Mouse (Mus musculus) testis, postnatal 14 days (tissue): ENCODE data around the gene C2cd4c.

Experiments used
- DNase-seq: peaks from one replicate; pipeline ENCODE4 v3.0.0; 2021; ENCODE audit warnings: low spot score

The C2cd4c gene

GRCm38 (mm10) chr10:79612192-79613135 lies 1.4 kb downstream of the C2cd4c start:
- DNase-seq: no peak

DNA sequence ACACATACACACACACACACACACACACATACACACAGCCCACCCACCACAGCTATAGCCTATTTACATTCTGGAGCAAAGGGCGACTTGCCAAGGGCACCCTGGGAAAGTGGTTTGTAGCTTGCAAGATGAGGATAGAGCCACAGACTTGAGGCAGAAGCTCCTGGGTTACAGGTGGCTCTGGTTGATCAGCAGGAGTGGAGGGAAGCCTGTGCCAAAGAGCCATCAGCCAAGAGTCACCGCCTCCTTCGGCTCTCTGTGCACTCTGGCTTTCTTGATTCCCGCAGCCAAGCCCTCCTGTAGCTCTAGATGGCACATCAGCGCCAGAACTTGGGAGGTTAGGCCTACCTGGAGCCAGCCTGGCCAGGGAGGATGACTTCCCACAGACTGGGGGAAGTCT lies 2.5 kb downstream of the C2cd4c start:
- DNase-seq: no peak

GRCm38 (mm10) chr10:79609276-79609675 lies 4.5 kb downstream of the C2cd4c start:
- DNase-seq: no peak

- no peak for DNase-seq
These were observed 5.9 kb downstream of the C2cd4c start for GRCm38 (mm10) chr10:79607892-79608291.

GRCm38 (mm10) chr10:79606537-79606936 lies 7.3 kb downstream of the C2cd4c start:
- DNase-seq: no peak

GRCm38 (mm10) chr10:79597936-79598230 lies 15.9 kb downstream of the C2cd4c start:
- DNase-seq: no peak

DNA sequence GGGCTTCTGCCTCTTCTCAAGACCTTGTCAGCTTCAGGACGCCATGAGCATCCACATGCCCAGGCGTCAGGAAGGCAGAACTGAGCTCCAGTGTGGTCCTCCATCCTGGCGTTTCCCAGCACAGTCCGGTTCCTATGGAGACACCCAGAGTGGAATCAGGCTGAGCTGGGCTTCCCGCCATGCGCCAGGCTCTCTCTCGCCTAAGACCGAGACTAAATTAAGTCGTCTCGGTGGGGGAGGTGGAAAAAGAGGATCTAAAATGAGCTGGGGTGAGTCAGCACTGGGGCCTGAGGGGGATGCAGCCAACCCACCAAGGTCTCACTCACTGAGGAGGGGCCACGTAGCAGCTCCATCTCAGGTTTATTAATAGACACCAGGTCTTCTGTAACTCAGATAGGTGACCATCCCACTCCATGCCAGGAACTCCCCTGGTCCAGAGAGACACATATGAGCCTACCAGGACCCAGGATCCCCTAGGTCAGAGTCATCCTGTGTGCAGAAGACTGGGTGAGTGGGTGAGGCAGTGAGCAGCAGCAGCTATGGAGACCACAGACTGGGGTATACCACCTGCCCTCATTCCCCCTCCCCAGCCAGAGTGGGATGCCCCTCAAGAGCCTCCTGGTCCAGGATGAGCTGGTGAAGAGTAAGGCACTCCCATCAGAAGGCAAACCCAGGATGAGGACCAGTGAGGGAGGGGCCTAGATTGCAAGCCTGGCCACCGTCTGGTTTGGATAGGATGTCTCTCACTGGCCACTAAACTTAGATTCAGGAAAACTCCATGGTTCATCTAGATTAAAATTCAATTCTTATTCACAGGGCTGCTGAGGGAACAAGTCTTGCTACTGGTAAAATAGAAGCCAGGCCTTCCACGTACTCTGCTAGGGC lies 16.5 kb downstream of the C2cd4c start:
- no peak for DNase-seq

GRCm38 (mm10) chr10:79595590-79595929 lies 18.3 kb downstream of the C2cd4c start:
- DNase-seq: no peak

DNA sequence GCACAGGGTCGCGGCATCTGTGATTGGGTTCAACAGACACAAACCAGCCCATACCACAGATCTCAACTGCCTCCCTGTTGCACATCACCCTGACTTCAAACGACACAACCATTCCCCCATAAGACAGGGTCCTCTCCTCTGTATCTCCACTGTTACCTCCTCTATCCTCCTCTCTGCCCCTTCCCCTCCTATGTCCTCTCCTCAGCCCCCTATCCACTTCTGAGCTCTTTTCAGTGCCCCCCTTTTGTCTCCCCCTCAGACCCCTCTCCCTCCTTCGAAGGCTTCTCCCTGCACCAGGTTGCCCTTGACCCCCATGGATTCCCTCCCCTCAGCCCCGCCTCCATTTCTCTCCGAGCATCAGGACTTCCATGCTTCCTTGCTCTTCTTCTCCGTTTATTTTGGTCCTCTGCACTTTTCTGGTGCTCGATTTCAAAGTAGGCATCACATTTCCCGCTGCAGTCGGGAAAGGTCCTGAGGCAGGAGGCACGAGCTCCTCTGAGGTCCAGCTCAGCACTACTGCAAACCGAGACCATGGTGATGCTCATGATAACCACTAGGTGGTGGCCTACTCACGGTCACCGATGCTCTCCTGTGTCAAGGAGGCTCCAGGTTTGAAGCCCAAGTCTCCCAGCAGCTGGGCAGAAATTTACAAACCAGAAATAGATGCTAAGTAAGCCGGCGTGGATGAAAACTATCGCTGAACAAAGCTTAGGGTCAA lies 18.8 kb downstream of the C2cd4c start:
- peak; percentile 32 for DNase-seq

DNA sequence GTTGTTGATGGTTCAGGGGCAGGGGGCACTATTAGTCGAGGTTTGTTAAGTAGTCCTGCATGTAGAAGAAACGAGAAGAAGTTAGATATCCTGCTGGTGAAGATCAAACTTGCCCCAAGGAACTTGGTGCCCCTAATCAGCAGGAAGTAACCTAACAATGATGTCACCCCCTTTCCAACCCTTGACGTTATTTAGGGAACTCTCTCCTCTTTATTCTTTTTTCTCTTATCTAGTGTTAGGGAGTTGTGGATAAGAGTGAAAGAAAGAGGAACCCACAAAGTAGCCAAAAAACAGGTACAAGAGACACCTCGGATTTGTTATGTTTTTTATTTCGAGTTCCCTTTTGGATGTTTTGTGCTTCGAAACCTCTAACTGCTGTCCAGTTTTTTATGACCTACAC lies 19.7 kb downstream of the C2cd4c start:
- DNase-seq: no peak

DNA sequence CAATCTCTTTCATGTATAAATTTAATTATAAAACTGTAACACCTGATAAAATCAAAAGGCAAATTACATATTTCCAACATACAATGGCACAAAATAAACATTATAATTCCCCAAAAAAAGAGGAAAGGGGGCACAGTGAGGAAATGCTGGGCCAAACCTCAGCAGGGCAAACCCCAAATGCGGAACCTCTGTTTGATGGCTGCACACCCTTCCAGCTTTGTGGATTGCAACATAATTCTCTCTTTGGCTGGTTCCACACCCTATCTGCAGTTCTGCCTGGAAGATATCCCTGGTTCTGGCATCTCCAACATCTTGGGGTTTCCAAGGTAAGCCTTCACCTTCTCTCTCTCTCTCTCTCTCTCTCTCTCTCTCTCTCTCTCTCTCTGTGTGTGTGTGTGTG lies 23.1 kb downstream of the C2cd4c start:
- DNase-seq: no peak

DNA sequence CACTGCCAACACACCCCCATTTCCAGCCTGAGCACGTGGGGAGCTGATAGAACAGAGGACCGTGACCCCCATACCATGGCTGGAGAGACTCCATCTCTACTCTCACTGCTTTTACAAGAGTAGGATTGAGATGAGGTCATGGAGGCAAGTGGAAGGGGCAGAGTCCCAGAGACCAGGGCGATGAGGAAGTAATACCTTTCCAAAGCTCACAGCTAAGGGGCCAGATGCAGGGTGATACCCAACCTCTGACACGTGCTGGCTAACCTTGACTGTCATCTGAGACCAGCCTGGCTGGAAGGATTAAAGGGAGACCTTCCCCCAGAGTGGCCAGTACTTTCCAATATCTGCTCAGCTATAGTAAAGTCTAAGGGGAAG lies 26.1 kb downstream of the C2cd4c start:
- no peak for DNase-seq

DNA sequence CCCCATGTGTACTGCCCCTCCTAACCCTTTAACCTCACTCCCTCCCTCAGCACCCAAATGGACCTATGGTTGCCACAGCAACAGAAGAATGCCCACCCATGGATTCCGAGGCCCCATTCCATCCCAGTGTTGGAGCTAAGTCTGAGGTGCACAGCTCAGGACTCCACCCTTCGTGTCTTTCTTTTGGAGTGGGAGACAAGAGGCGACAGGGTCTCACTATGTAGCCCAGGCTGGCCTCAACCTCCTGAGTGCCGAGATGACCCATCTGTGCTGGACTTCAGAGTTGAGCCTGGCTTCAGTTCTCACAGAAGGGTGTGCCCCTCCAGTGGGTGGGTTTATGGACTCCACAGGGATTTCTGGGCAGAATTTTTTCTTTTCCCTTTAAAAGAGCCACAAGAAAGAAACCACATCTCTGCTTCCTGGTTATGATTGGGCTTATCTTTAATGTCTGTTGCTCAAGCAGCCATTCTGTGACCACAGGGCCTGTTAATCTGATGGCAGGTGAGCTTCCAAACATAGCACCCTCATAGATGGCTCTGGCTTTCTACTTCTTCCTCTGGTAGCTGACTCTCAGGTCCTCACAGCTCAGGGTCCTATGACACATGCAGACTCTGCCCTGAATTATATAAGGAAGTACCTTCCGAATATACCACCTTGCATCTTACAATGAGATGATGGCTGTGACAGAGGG lies 26.6 kb downstream of the C2cd4c start, which contains the start of gene Theg:
Gene Theg (minus strand): TSS at position 271 of the 691 bp plus-strand sequence.
- DNase-seq: no peak

GRCm38 (mm10) chr10:79586243-79586642 lies 27.6 kb downstream of the C2cd4c start:
- no peak for DNase-seq

DNA sequence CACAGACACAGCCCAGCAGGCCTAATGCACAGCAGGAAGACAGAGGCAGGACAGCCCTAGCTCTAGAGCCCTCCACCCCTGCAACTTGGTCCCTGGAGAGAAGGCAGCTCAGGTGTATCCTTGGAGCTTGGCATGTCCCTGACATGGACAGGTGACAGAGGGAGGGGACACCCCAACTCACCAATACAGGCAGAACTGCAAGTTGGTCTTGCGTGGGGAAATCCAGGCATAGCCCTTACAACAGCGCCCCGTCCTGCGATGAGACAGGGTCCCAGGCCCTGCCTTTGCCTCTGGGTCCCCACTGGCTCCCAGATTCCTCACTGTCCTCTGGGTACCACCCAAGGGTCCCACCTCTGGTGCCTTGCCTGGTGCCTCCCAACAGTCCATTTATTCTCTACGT lies 28.1 kb downstream of the C2cd4c start:
- no peak for DNase-seq

GRCm38 (mm10) chr10:79585136-79585535 lies 28.7 kb downstream of the C2cd4c start:
- no peak for DNase-seq

DNA sequence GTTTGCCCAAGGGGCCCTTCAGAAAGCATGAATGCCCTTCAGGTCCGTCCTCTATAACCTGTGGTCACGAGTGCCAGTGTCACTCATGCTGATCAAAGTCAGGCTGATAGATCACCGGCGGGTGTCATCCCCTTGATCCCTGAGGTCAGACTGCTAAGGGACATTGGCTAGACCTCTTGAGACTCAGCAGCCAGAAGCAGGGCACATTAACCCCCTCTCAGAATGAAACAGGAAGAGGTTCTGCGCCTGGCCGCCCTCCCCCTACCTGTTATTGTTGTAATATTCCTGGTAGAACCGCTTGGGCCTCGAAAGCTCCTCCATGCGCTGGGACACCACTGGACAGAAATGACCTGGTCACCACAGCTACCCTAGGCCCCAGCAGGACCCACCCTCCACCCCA lies 29.4 kb downstream of the C2cd4c start:
- no peak for DNase-seq

DNA sequence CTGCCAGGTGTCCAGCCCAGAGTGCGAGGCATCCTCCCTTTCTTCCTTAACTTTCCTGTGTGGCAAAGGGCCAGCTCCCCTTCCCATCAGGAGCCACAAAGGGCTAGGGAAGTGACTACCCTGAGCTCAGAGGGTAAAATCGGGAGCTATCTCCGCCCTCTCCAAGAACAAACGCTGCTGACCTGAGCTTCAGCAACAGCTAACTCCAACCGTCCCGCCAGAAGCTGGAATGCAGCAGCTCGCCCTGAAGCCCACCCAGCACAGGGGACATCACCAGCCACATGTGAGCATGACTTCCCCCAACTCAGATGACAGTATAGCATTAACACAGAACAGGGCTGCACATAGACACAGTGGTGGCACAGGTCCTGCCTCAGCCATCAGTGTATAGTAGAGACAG lies 29.8 kb downstream of the C2cd4c start:
- DNase-seq: no peak

DNA sequence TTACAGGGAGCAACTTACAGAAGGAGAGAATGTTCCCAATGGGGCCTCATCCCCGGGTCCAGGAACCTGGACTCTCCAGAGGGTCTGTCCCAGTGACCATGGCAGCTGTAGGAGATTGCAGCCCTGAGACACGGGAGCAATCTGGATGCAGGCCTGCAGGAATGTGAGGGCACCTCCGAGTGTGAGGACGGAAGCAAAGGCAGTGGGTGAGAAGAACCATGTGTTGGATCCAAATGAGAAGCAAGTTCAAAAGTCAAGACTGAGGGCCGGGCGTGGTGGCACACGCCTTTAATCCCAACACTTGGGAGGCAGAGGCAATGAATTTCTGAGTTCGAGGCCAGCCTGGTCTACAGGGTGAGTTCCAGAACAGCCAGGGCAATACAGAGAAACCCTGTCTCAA lies 32.3 kb downstream of the C2cd4c start:
- DNase-seq: no peak

GRCm38 (mm10) chr10:79580811-79581210 lies 33.0 kb downstream of the C2cd4c start:
- DNase-seq: peak; percentile 50

DNA sequence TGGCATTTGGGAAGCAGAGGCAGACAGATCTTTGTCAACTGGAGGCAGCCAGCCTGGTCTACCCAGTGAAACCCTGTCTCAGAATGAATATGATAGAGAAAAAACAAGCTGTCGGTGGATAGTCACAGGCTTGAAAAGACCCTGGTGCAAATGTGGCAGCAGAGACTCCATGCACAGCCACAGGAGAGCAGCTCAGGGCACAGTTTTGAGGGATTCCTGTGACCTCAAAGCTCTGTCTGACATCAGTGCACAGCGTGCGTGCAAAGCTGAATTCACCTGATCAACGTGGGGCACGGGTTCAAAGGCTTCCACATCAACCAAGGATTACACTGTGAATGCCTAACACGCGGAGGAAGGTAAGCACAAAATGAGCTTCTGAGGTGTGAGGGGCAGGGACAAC lies 33.5 kb downstream of the C2cd4c start:
- no peak for DNase-seq

DNA sequence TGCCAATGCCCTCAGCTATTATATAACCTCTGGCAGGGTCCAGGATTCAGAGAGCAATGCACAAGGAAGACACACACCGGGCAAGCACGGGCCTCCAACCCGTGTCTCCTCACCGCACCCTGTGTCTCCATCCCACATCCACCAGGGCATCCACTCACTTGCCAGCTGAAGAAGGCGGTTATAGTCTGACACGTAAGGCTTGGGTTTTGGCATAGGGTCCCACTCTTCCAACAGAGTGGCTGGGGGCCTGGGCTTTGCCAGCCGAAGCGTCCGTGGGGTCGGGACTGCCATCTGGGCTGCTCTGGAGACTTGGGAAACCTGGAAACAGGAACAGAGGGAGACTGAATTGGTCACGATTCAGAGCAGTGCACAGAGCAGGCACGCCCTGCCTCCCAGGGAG lies 34.0 kb downstream of the C2cd4c start:
- DNase-seq: no peak
